Mouse (Mus musculus) NIH3T3 (cell line): Measurements from ENCODE around the gene Tmem164.

Experiments used
- DNase-seq: peaks from one replicate; pipeline ENCODE4 v3.0.0-alpha.2; 2012; ENCODE audit warnings: low read depth

Tmem164 gene

GRCm38 (mm10) chrX:142688509-142688908 lies 7.3 kb downstream of the Tmem164 start:
- no peak for DNase-seq

GRCm38 (mm10) chrX:142693256-142693655 lies 12.1 kb downstream of the Tmem164 start:
- no peak for DNase-seq

- no peak for DNase-seq
These were observed 13.1 kb downstream of the Tmem164 start for GRCm38 (mm10) chrX:142694338-142694737.

- no peak for DNase-seq
These were observed 13.7 kb downstream of the Tmem164 start for GRCm38 (mm10) chrX:142694856-142695255.

GRCm38 (mm10) chrX:142696789-142697188 lies 15.6 kb downstream of the Tmem164 start:
- DNase-seq: no peak

- DNase-seq: no peak
These were observed 16.5 kb downstream of the Tmem164 start for GRCm38 (mm10) chrX:142697545-142698204.

GRCm38 (mm10) chrX:142698212-142698611 lies 17.0 kb downstream of the Tmem164 start:
- no peak for DNase-seq

GRCm38 (mm10) chrX:142702094-142702493 lies 20.9 kb downstream of the Tmem164 start:
- DNase-seq: no peak

GRCm38 (mm10) chrX:142702566-142702965 lies 21.4 kb downstream of the Tmem164 start:
- no peak for DNase-seq

- no peak for DNase-seq
These were observed 22.7 kb downstream of the Tmem164 start for GRCm38 (mm10) chrX:142703953-142704352.

GRCm38 (mm10) chrX:142708257-142708656 lies 27.1 kb downstream of the Tmem164 start:
- DNase-seq: no peak

GRCm38 (mm10) chrX:142716014-142716413 lies 34.8 kb downstream of the Tmem164 start:
- no peak for DNase-seq

- DNase-seq: no peak
These were observed 36.8 kb downstream of the Tmem164 start for GRCm38 (mm10) chrX:142717958-142718478.

- no peak for DNase-seq
These were observed 37.6 kb downstream of the Tmem164 start for GRCm38 (mm10) chrX:142718759-142719158.

GRCm38 (mm10) chrX:142721897-142722296 lies 40.7 kb downstream of the Tmem164 start:
- no peak for DNase-seq

- DNase-seq: no peak
These were observed 43.0 kb downstream of the Tmem164 start for GRCm38 (mm10) chrX:142724203-142724602.

GRCm38 (mm10) chrX:142725571-142725970 lies 44.4 kb downstream of the Tmem164 start:
- no peak for DNase-seq

GRCm38 (mm10) chrX:142726311-142726710 lies 45.1 kb downstream of the Tmem164 start:
- no peak for DNase-seq

GRCm38 (mm10) chrX:142727847-142728246 lies 46.6 kb downstream of the Tmem164 start:
- no peak for DNase-seq

GRCm38 (mm10) chrX:142729040-142729439 lies 47.8 kb downstream of the Tmem164 start:
- DNase-seq: no peak

- no peak for DNase-seq
These were observed 48.3 kb downstream of the Tmem164 start for GRCm38 (mm10) chrX:142729482-142729881.

GRCm38 (mm10) chrX:142737099-142737498 lies 55.9 kb downstream of the Tmem164 start:
- peak; percentile 5 for DNase-seq

GRCm38 (mm10) chrX:142737719-142738118 lies 56.5 kb downstream of the Tmem164 start:
- peak; percentile 84 for DNase-seq

GRCm38 (mm10) chrX:142747428-142747827 lies 66.2 kb downstream of the Tmem164 start:
- DNase-seq: peak; percentile 11
